Mouse (Mus musculus) kidney, adult 2 months (tissue): ENCODE measurements at regions not wholly inside any gene's neighbourhood (a gene's known extent, or its start where the extent isn't known, plus 50 kb on each side); places are given as distances from the start of the nearest gene placed in this dataset.

Experiments used
- DNase-seq: peaks from one replicate; pipeline ENCODE4 v3.0.0; 2021
- H3K27ac ChIP-seq: fragments of 200-500 bp; 2 replicates; pipeline ENCODE4 v1.5.1; 2012; ENCODE audit warnings: low read depth, low read length, control low read depth, inconsistent platforms; ENCODE audit not compliant: insufficient read depth
- H3K27me3 ChIP-seq: fragments of 200-500 bp; replicated peaks from 2 replicates; pipeline ENCODE4 v1.6.1; 2012; ENCODE audit warnings: mild to moderate bottlenecking, moderate library complexity, low read length, inconsistent platforms; ENCODE audit not compliant: control insufficient read depth, insufficient read depth
- H3K36me3 ChIP-seq: fragments of 200-500 bp; 2 replicates; pipeline ENCODE4 v1.6.1; 2012; ENCODE audit warnings: mild to moderate bottlenecking, moderate library complexity, low read length, inconsistent platforms; ENCODE audit not compliant: control insufficient read depth, insufficient read depth
- H3K4me1 ChIP-seq: fragments of 200-500 bp; 2 replicates; pipeline ENCODE4 v1.6.1; 2011; ENCODE audit warnings: low read length; ENCODE audit not compliant: control insufficient read depth, insufficient read depth
- H3K4me3 ChIP-seq: fragments of 200-500 bp; 2 replicates; pipeline ENCODE4 v1.5.1; 2011; ENCODE audit warnings: mild to moderate bottlenecking, low read depth, low read length, control low read depth; ENCODE audit not compliant: insufficient read depth
- CTCF ChIP-seq: fragments of 200-500 bp; conservative IDR thresholded peaks from 2 replicates; pipeline ENCODE4 v1.5.1; 2011; ENCODE audit warnings: low read depth, mild to moderate bottlenecking, control low read depth, low read length, moderate library complexity, mixed read lengths; ENCODE audit not compliant: insufficient read depth, insufficient read length
- POLR2A ChIP-seq: fragments of 200-500 bp; IDR thresholded peaks from one replicate; pipeline ENCODE4 v1.6.1; 2011; ENCODE audit warnings: low read depth, low read length, control low read depth
- WGBS: fragments of 180-500 bp; shearing (Covaris S2); methylation state at CpG from one replicate; pipeline ENCODE4 v1.1.7; 2018; 5-methylcytosine and 5-hydroxymethylcytosine counted together

DNA sequence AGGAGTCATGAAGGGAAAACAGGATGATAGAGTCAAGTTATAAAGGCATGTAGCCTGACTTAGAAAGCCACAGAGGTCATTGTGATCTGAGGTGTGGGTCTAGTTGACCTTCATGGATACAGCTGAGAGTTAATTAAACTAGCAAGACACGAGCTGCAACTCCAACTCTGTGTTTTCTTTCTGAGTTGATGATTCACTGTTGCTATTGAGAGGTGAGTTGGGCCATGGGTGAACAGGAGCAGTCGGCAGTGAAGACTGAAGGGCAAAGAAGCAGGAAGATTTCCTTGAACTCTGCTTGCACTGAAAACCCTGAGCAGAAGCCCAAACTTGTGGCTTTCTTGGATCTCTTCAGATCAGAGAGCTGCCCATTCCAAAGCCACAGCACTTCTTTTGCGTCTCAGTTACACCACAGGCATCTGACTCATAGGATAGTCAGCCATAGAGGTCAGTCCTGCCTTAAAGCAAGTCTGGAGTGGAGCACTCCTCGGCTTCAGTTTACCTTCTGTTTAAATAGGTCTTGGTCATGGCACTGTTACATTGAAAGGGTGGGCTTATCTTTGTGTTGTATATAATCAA lies 151.7 kb upstream of the Trp63 start:
- DNase-seq = peak; percentile 73
- Histone ChIP-seq H3K27ac (peak overlapping the region; percentile 84), H3K4me1 (peaks cover 11% of the 10 kb centered on the region), H3K27me3 (no peaks in the 10 kb centered on the region), H3K36me3 (no peaks in the 10 kb centered on the region), H3K4me3 (no peak overlapping the region)
- TF ChIP-seq POLR2A (no peak), CTCF (no peak)
- WGBS = 48% methylated on average over 4 of the region's 4 CpGs

DNA sequence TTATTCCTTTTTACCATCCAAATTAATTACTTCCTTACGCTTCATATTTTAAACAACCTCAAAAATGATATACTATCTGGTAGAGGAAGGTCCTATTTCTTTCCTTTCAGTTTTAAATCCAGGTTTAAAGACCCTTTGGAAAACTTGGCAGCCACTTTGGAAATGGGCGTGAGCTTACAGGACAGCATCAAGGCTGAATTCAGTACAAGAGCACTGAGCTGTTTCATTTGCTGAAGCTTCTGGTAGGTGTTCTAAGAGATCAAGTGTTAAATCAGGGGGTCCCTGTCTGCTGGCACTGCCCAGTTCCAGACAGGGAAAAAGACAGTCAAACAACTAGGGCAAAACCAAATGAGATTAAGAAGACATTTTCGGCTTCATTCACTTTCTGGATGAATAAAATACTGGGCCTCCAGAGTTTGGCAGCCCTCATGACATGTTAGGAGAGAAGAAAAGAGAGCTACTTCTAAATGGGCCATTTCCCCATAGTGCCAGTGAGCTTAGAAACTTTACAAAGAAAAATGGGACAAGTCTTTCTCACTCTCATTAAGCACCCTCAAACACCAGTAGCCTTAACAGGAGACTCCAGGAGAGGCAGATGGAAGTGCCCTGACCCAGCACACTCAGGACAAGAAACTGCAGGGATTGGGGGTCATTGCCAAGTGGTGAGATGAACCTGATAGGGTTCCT lies 150.9 kb upstream of the Trp63 start:
- Histone ChIP-seq H3K4me1 (peaks cover 11% of the 10 kb centered on the region), H3K36me3 (no peaks in the 10 kb centered on the region), H3K27ac (peak overlapping the region; percentile 28), H3K27me3 (no peaks in the 10 kb centered on the region), H3K4me3 (no peak overlapping the region)
- TF ChIP-seq POLR2A (no peak), CTCF (no peak)
- 75% methylated on average over 3 of the region's 3 CpGs for WGBS
- no peak for DNase-seq

DNA sequence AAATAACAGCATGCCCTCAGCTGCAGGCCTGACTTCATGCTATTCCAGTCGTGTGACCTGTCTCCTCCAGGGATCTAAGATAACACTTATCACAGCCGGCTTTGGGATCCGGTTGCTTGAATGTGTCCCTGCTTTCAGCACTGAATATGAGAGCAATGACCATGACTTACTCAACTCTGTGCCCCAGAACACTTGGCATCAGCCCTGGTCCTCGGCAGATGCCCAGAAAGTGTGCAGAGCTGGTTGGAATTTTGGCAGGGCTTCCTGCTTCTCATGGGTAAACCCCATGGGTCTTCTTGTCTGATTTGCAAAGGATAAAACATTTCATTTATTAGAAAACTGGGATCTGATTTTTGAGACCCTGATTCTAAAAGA lies 150.4 kb upstream of the Trp63 start:
- peak overlapping the region; percentile 28; the same call in 1 of the 2 replicates for H3K27ac ChIP-seq
- H3K27me3 ChIP-seq = no peaks in the 10 kb centered on the region
- H3K36me3 ChIP-seq = no peaks in the 10 kb centered on the region
- no peak overlapping the region for H3K4me3 ChIP-seq
- WGBS = 46% methylated on average over 4 of the region's 4 CpGs
- DNase-seq = peak; percentile 89
- no peak for TF ChIP-seq POLR2A
- no peak for TF ChIP-seq CTCF
- peaks cover 11% of the 10 kb centered on the region for H3K4me1 ChIP-seq

DNA sequence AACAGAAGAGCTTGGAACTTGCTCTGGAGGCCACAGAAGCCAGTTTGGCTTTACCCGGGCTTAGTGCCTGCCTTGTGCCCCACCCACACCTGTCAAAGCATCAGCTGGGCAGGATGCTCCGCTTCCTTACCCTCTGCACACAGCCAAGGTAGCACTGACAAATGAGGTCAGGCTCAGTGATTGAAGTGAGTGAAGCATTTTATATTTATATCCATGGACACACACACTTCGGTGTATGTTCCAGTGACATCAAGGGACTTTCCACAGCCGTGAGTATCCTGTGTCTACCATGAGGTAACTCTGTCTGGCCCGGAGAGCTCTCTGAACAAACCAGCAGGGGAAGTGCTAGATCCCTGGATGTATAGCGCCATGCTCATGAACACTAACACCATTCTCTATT lies 147.0 kb upstream of the Trp63 start:
- Histone ChIP-seq H3K36me3 (no peaks in the 10 kb centered on the region), H3K27ac (no peak overlapping the region), H3K27me3 (no peaks in the 10 kb centered on the region), H3K4me1 (peaks cover 11% of the 10 kb centered on the region), H3K4me3 (no peak overlapping the region)
- 84% methylated on average over 6 of the region's 6 CpGs for whole genome bisulfite sequencing
- no peak for TF ChIP-seq POLR2A
- TF ChIP-seq CTCF = no peak
- DNase-seq = no peak

DNA sequence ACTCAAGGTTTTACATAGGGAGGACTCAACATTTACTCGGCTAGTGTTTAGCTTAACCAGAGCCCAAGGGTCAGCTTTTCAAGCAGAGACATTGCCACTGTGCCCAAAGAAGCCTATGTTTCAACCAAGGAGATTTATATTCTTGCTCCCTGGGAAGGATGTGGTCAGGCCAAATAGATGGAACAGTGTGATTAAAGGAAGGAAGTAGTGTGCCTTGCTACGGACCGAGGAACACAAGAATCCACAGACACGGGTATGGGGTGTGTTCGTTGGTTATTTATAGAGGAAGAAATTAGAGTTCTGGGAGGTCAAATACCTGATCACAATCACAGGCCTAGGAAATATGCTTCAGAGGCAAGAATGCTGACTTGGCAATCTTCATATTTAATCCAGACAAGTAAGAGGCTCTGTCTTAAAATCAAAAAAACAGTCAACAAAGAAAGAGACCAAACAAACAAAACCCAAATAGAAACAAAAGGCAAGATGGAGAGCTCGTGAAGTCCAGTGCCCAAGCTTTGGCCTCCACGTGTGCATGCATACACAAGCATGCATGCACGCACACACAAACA lies 133.9 kb upstream of the Trp63 start:
- Histone ChIP-seq H3K4me1 (no peaks in the 10 kb centered on the region), H3K27me3 (no peaks in the 10 kb centered on the region), H3K27ac (no peak overlapping the region), H3K4me3 (no peak overlapping the region), H3K36me3 (no peaks in the 10 kb centered on the region)
- 54% methylated on average over 8 of the region's 8 CpGs for WGBS
- no peak for DNase-seq
- TF ChIP-seq POLR2A (no peak), CTCF (no peak)

DNA sequence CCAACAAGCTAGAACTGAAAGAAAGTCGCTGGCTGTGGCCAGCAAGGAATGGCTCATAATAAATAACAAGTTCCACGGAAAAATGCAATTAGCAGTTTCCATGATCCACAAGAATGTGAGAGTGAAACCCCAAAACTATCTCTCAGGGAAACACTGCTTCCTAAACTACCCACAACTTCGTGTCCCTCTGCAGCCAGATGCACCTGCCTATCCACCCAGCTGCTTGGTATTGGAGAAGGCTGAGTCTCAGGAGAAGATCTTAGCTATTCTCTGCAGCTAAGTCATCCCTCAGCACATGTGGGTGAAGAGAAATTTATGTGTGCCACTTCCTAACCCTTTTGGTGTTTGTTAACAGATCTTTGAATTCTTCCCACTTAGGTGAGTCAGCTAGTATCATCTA lies 126.4 kb upstream of the Trp63 start:
- no peak for DNase-seq
- TF ChIP-seq CTCF (no peak), POLR2A (no peak)
- Histone ChIP-seq H3K4me3 (no peak overlapping the region), H3K36me3 (no peaks in the 10 kb centered on the region), H3K27me3 (no peaks in the 10 kb centered on the region), H3K27ac (no peak overlapping the region), H3K4me1 (no peaks in the 10 kb centered on the region)
- WGBS = 75% methylated on average over 3 of the region's 3 CpGs

DNA sequence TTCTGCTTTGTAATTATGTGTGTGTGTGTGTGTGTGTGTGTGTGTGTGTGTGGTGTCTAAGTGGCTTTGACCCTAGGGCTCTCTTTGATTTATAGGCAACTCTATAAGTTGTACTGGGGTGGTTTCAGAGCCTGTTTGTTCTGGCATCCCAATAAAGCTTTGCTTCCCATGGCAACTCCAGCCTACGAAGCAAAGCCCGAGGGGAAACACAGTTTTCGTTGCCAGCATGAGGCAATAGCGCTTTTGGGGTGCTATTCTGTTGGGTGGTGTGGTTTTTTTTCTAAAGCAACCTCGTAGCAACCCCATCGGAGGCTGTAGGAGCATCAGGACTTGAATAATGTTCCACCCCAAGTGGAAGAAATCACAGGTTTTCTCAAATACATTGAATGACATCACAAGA lies 103.3 kb upstream of the Trp63 start:
- DNase-seq = no peak
- no peak overlapping the region for H3K27ac ChIP-seq
- 74% methylated on average over 6 of the region's 6 CpGs for whole genome bisulfite sequencing
- no peaks in the 10 kb centered on the region for H3K4me1 ChIP-seq
- H3K4me3 ChIP-seq = no peak overlapping the region
- no peak for TF ChIP-seq POLR2A
- TF ChIP-seq CTCF = no peak
- H3K27me3 ChIP-seq = no peaks in the 10 kb centered on the region
- H3K36me3 ChIP-seq = no peaks in the 10 kb centered on the region
